Mouse (Mus musculus) liver, postnatal 0 days (tissue): Measurements from ENCODE around the gene Sh3glb1. TPM values are rescaled to one million over a fixed set of nuclear protein-coding genes. Genes with fewer than 3 reads are reported as not detected.

Experiments used
- ATAC-seq: fragments of 200-750 bp; cut with Nextera tagmentation; 2 replicates; pipeline ENCODE4 v1.8.0; 2017; ENCODE audit warnings: mild to moderate bottlenecking, moderate library complexity
- DNase-seq: peaks from one replicate; pipeline ENCODE4 v3.0.0-alpha.2; 2016
- H3K27ac ChIP-seq: fragments of 300-500 bp; sonication (generic); 2 replicates; pipeline ENCODE4 v1.5.1; 2014; ENCODE audit warnings: antibody characterized with exemption, moderate library complexity, mild to moderate bottlenecking, low read depth
- H3K27me3 ChIP-seq: fragments of 300-500 bp; sonication (generic); 2 replicates; pipeline ENCODE4 v1.6.1; 2014; ENCODE audit warnings: low read length, control low read depth, mixed read lengths; ENCODE audit not compliant: insufficient read depth
- H3K36me3 ChIP-seq: fragments of 300-500 bp; sonication (generic); replicated peaks from 2 replicates; pipeline ENCODE4 v1.6.1; 2014; ENCODE audit warnings: mild to moderate bottlenecking, control low read depth, low read length, moderate library complexity, mixed read lengths; ENCODE audit not compliant: insufficient read depth
- H3K4me1 ChIP-seq: fragments of 300-500 bp; sonication (generic); 2 replicates; pipeline ENCODE4 v1.6.1; 2014; ENCODE audit warnings: antibody characterized with exemption, mild to moderate bottlenecking, control low read depth; ENCODE audit not compliant: insufficient read depth
- H3K4me2 ChIP-seq: fragments of 300-500 bp; sonication (generic); 2 replicates; pipeline ENCODE4 v1.6.1; 2014; ENCODE audit warnings: low read depth, mild to moderate bottlenecking, low read length, moderate library complexity, mixed read lengths
- H3K4me3 ChIP-seq: fragments of 300-500 bp; sonication (generic); 2 replicates; pipeline ENCODE4 v1.5.1; 2014; ENCODE audit warnings: low read depth, low read length
- H3K9ac ChIP-seq: fragments of 300-500 bp; sonication (generic); replicated peaks from 2 replicates; pipeline ENCODE4 v1.6.1; 2014; ENCODE audit warnings: mild to moderate bottlenecking, moderate library complexity
- H3K9me3 ChIP-seq: fragments of 300-500 bp; sonication (generic); 2 replicates; pipeline ENCODE4 v1.6.1; 2016; ENCODE audit warnings: mild to moderate bottlenecking, control low read depth, low read length, mixed read lengths
- CTCF ChIP-seq: sonication (generic); IDR thresholded peaks from 2 replicates; pipeline ENCODE4 v1.5.1; 2016; ENCODE audit warnings: antibody characterized with exemption, low read depth
- EP300 ChIP-seq: IDR thresholded peaks from 2 replicates; pipeline ENCODE4 v1.6.1; 2016; ENCODE audit warnings: antibody characterized with exemption, low read depth, mild to moderate bottlenecking
- WGBS: fragments of 180-500 bp; shearing (Covaris S2); extraction: QIAGEN DNeasy Blood & Tissue Kit; methylation state at CpG from one replicate; pipeline ENCODE4 v1.1.7; 2014; ENCODE audit not compliant: insufficient replicate concordance; 5-methylcytosine and 5-hydroxymethylcytosine counted together
- polyA plus RNA-seq: library from polyadenylated mRNA; unstranded; fragments of >200 nt; fragmentation: Nextera tagmentation; extraction: Ambion mirVana; gene quantifications from 2 replicates; pipeline ENCODE4 v1.2.1, GENCODE M21; 2015

Sh3glb1 gene
- polyA plus RNA-seq, 1 experiment from 2014 or later, result 84.8 TPM

- Histone ChIP-seq H3K27me3 (no peaks in the 10 kb centered on the region), H3K4me3 (no peak overlapping the region), H3K4me2 (no peak overlapping the region), H3K9ac (no peak overlapping the region), H3K4me1 (peaks cover 25% of the 10 kb centered on the region), H3K27ac (peak overlapping the region; percentile 22; the same call in 1 of the 2 replicates), H3K9me3 (no peaks in the 10 kb centered on the region), H3K36me3 (0 out of 2 replicates have a peak, but pooled peaks cover 3% of the 10 kb centered on the region)
- no peak; the same call in 1 of the 2 replicates for ATAC-seq
- DNase-seq, result peak; percentile 9
- WGBS, result 59% methylated on average over 5 of the region's 5 CpGs
- TF ChIP-seq EP300 (no peak), CTCF (no peak)
These were observed 38.6 kb downstream of the Sh3glb1 start for GRCm38 (mm10) chr3:144681542-144681941.

DNA sequence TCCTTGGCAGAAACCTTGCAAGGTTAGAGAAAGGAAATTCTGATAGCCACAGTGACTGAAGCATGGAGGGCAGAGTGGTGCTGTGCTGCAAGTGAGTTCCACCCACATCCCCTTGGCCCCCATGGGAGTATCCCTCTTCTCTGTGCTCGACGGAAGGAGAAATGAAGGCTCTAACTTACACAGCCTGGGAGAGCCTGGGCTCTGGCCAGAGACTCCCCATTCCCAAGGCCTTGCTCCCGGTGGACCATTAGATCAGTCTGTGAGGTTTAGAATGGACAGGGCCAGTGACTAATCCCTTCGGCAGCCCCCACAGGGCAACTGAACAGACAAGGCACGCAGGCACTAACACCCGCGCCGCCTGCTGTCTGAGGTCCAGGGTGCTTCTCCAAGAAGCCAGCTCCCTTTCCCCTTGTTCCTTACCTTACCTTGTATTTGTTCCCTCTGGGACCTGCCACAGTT lies 40.4 kb downstream of the Sh3glb1 start:
- Histone ChIP-seq H3K36me3 (no peaks in the 10 kb centered on the region), H3K9ac (no peak overlapping the region), H3K4me2 (no peak overlapping the region), H3K27ac (no peak overlapping the region), H3K4me1 (peaks cover 25% of the 10 kb centered on the region), H3K9me3 (no peaks in the 10 kb centered on the region), H3K27me3 (no peaks in the 10 kb centered on the region), H3K4me3 (no peak overlapping the region)
- 75% methylated on average over 8 of the region's 8 CpGs for WGBS
- ATAC-seq (no peak), DNase-seq (peak; percentile 11)
- TF ChIP-seq CTCF (no peak), EP300 (no peak)

- H3K9me3 ChIP-seq, result no peaks in the 10 kb centered on the region
- ATAC-seq (no peak), DNase-seq (peak; percentile 8)
- no peaks in the 10 kb centered on the region for H3K27me3 ChIP-seq
- H3K4me3 ChIP-seq, result no peak overlapping the region
- no peaks in the 10 kb centered on the region for H3K36me3 ChIP-seq
- WGBS, result 49% methylated on average over 4 of the region's 4 CpGs
- TF ChIP-seq CTCF (no peak), EP300 (no peak)
- no peak overlapping the region for H3K4me2 ChIP-seq
- peaks cover 22% of the 10 kb centered on the region for H3K4me1 ChIP-seq
- H3K9ac ChIP-seq, result no peak overlapping the region
- H3K27ac ChIP-seq, result no peak overlapping the region
These were observed 41.0 kb downstream of the Sh3glb1 start for GRCm38 (mm10) chr3:144679137-144679536.

- DNase-seq, result peak; percentile 11
- 92% methylated on average over 6 of the region's 6 CpGs for WGBS
- Histone ChIP-seq H3K9ac (no peak overlapping the region), H3K4me2 (no peak overlapping the region), H3K4me1 (peaks cover 13% of the 10 kb centered on the region), H3K27ac (no peak overlapping the region), H3K9me3 (no peaks in the 10 kb centered on the region), H3K36me3 (no peaks in the 10 kb centered on the region), H3K4me3 (no peak overlapping the region), H3K27me3 (no peaks in the 10 kb centered on the region)
- ATAC-seq, result no peak
- TF ChIP-seq EP300 (no peak), CTCF (no peak)
These were observed 42.4 kb downstream of the Sh3glb1 start for GRCm38 (mm10) chr3:144677751-144678150.

GRCm38 (mm10) chr3:144676249-144676648 lies 43.9 kb downstream of the Sh3glb1 start:
- Histone ChIP-seq H3K27ac (no peak overlapping the region), H3K4me3 (no peak overlapping the region), H3K27me3 (no peaks in the 10 kb centered on the region), H3K4me1 (peaks cover 8% of the 10 kb centered on the region), H3K4me2 (no peak overlapping the region), H3K36me3 (no peaks in the 10 kb centered on the region), H3K9ac (no peak overlapping the region), H3K9me3 (no peaks in the 10 kb centered on the region)
- ATAC-seq, result no peak
- DNase-seq, result no peak
- TF ChIP-seq CTCF, result no peak
- TF ChIP-seq EP300, result no peak
- WGBS, result 83% methylated on average over 9 of the region's 9 CpGs

DNA sequence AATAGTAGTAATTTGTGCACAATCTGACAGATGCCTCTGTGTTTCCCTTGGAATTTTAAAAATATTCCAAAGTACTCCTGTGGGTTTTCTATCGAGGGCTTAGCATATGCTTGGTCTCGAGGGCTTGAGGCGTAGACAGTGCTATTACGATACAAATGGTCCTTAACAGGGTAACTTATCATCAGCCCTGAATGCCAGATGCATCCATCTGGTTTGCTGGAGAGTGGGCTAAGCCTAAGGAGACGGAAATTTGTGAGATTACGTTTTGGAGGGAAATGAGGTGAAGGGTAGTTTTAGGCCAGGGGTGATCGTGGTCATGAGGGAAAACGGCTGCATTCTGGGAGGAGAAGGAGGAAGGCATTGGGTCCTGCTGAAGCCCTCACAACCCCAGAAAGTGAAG lies 48.1 kb downstream of the Sh3glb1 start:
- no peak overlapping the region for H3K9ac ChIP-seq
- no peak for TF ChIP-seq EP300
- no peak for TF ChIP-seq CTCF
- DNase-seq (no peak), ATAC-seq (no peak)
- H3K27me3 ChIP-seq, result no peaks in the 10 kb centered on the region
- no peaks in the 10 kb centered on the region for H3K36me3 ChIP-seq
- H3K9me3 ChIP-seq, result no peaks in the 10 kb centered on the region
- H3K27ac ChIP-seq, result no peak overlapping the region; the same call in 1 of the 2 replicates
- 61% methylated on average over 8 of the region's 8 CpGs for WGBS
- H3K4me3 ChIP-seq, result no peak overlapping the region
- peaks cover 31% of the 10 kb centered on the region for H3K4me1 ChIP-seq
- peak overlapping the region; percentile 40 for H3K4me2 ChIP-seq
